ENCODE assay signal across 8 mouse cellular contexts in genomic region chr19:6235084-6236052, GRCm38 (mm10). TPM values are rescaled to one million over a fixed set of nuclear protein-coding genes. Genes with fewer than 3 reads are reported as not detected.
DNase-seq lines count a peak whose midpoint lies in the region; ATAC-seq and TF ChIP-seq lines count a peak whose summit lies in the region.

Gene Ppp2r5b (minus strand): TSS chr19:6235872.

- intact Hi-C loops in heart, postnatal 25 days (cut with DNase I) = loop anchor here (5.0 kb wide), 1 partner anchor 93 kb away; the partner anchor contains the start of genes Arl2 and Batf2

- no peaks in the 10 kb centered on the region for H3K9me3 ChIP-seq in forebrain, embryonic 15.5 days

- TF ChIP-seq POLR2A in lung, adult 2 months (IDR thresholded peaks at IDR 0.05; ENCODE audit: borderline replicate concordance, extremely low read depth, low read depth, low read length) = peak; percentile 70; the same call in 1 of the 2 replicates

- H3K36me3 ChIP-seq in forebrain, embryonic 15.5 days = peaks cover 21% of the 10 kb centered on the region

- peak within 1 kb of the TSS; percentile 95 for H3K27ac ChIP-seq in forebrain, embryonic 15.5 days (replicated peaks)

- peak; percentile 95 for ATAC-seq in forebrain, embryonic 15.5 days (replicated peaks)
- ATAC-seq in neutrophil, adult 5-6 weeks (ENCODE audit: extremely low read depth, insufficient number of reproducible peaks, low FRiP score, poor library complexity, severe bottlenecking) = peak; percentile 82

- TF ChIP-seq CTCF in lung, adult 2 months (IDR thresholded peaks at IDR 0.05; ENCODE audit: insufficient read depth, low read length) = no peak

- peaks cover 22% of the 10 kb centered on the region for H3K4me1 ChIP-seq in forebrain, embryonic 15.5 days
- peaks cover 7% of the 10 kb centered on the region for H3K4me1 ChIP-seq in lung, adult 2 months (ENCODE audit: control insufficient read depth, insufficient read depth, low read length)

- WGBS in forebrain, embryonic 15.5 days = 1% methylated on average over 48 of the region's 48 CpGs
- 2% methylated on average over 48 of the region's 48 CpGs for WGBS in lung, adult 2 months

- H3K4me3 ChIP-seq in forebrain, embryonic 15.5 days = peak within 1 kb of the TSS; percentile 93
- peak within 1 kb of the TSS; percentile 93 for H3K4me3 ChIP-seq in lung, adult 2 months (replicated peaks; ENCODE audit: extremely low read depth, low read depth, low read length)

- DNase-seq in ES-CJ7 (ENCODE audit: low read depth, low spot score) = peak; percentile 86
- peak; percentile 94 for DNase-seq in cerebellum, adult 11 months
- peak; percentile 94 for DNase-seq in heart, postnatal 25 days (ENCODE audit: low spot score)
- DNase-seq in layer of hippocampus, adult 18-20 months (ENCODE audit: low spot score in 2 of 2) = peak; percentile 89 to 96
- peak; percentile 93 for DNase-seq in lung, adult 2 months
- DNase-seq in thymus, adult 18-20 months = peak; percentile 95 to 96

- no peaks in the 10 kb centered on the region for H3K27me3 ChIP-seq in forebrain, embryonic 15.5 days

- H3K4me2 ChIP-seq in forebrain, embryonic 15.5 days (replicated peaks) = peak within 1 kb of the TSS; percentile 94

- H3K9ac ChIP-seq in forebrain, embryonic 15.5 days (replicated peaks) = peak within 1 kb of the TSS; percentile 89

RNA-seq across cellular contexts. Expression of gene Ppp2r5b, which starts in this region (rescaled TPM):
- 95.5 and 98.5 TPM in 2 replicates for polyA plus RNA-seq in forebrain, embryonic 15.5 days (2015; fragmentation: Nextera tagmentation; extraction: Ambion mirVana)
- total RNA-seq in heart, postnatal 25 days (2021) = 10 to 100 TPM; 33.6 to 38.0 TPM
- 100 to 1,000 TPM; 133 TPM for total RNA-seq in layer of hippocampus, adult 18-20 months (2021)
- polyA plus RNA-seq in lung, adult 2 months (2012; rRNA removed) = 58.7 and 88.5 TPM in 2 replicates
- total RNA-seq in neutrophil, adult 5-6 weeks (2017) = 21.8 and 22.1 TPM in 2 replicates

Comparison
In these comparisons a context has a peak if more than half of its experiments do, and no peak if none do; other contexts are left out.
1. Peak in every context shown above with its lines: DNase-seq, ATAC-seq, H3K4me3 ChIP-seq and H3K27ac ChIP-seq.